Mouse (Mus musculus): Measurements from ENCODE around the gene Xxylt1.

Gene Xxylt1

DNA sequence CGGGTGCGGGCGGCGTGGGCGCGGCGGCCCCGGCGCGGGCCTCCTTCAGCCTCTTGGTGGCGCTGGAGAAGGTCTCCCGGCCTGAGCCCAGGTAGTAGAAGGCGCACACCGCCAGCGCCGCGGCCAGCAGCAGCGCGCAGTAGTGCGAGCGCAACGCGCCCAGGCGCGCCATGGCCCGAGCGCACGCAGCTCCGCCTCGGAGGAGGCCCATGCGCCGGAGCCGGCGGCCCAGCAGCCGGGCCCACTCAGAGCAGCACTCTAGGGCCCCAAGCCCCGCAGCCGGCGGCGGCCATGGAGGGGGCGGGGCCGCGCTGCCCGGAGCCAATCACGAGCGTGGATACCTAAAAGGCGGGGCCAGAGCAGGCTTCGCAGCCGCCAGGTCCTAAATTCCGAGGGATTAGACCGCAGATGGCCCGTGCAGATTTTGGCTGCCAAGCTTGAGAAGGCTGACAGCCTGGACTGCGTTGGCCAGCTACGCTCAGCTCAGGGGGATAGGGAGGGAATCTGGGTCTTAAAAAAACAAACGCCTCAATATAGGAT lies at the start of gene Xxylt1:
Gene Xxylt1, minus strand, starts transcription at position 308 of the 540 bp plus-strand sequence.
- peak; percentile 97 for DNase-seq

DNA sequence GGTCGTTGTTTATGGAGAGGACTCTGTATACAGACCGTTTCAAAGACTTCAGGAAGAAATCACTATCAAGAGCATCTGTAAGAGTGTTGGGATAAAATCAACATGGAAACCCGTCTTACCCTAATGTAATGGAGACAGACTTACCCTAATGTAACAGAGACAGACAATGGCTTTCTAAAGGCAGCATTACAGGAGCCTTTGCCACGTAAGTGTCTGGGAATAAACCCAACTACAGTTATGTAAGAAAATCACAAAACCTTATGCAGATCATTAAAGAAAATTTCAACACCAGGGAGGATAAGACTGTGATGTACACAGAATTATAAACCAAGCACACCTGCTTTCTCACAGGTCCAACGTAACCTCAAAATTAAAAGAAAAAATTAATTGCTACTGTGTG lies 46.9 kb upstream of the Xxylt1 start:
- no peak for DNase-seq

DNA sequence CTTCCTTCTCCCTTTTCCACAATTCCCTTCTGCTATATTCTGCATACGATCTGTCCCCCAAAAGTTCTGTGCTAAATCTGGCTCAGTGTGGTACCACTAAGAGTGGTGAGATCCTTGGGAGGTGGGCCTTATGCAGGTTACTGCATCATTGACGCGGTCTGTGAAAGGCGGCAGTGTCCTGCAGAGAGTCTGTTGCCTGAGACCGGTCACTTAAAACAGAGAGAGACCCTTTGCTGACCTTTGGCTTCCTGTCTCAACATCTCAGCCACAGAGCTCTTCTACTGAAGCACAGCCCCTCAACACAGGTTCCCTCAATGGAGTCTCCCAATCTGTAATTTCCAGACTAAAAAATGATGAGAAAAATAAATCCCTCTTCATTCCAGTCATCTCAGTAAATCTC lies 43.8 kb upstream of the Xxylt1 start:
- no peak for DNase-seq

DNA sequence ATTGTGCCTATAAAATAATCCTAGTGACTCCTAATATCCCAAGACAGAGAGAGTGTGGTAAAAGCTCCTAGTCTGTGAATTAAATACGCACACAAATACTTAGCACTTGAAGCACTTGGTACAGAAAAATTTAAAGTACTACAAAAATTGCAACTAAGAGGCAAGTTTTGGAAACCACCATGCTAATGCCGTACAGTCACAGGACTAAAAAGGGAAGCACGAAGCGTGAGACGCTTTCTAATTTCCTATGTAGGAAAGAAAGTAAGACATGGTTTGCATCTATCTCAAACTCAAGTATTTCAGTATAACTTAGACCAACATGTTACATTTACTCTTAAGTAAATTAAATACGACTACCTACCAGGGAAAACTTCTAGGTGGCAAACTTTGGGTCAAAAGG lies 40.4 kb upstream of the Xxylt1 start:
- no peak for DNase-seq

DNA sequence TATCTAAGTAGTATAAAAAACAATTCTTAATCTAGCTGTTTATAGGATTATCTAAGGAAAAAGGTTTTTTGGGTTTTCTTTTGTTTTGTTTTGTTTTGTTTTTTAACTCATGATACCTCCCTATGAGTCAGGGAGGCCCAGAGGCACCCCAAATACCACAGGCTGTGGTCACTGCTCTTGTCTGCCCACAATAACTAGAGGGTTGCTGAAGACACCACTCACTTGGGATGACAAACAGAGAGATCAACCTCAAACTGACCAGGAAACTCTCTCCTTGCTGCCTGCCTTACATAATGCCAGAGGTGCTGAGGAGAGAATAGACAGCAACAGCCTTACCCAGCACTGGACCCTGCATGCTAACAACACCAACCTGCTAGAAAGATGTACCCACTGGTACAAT lies 32.4 kb upstream of the Xxylt1 start:
- DNase-seq, result no peak

DNA sequence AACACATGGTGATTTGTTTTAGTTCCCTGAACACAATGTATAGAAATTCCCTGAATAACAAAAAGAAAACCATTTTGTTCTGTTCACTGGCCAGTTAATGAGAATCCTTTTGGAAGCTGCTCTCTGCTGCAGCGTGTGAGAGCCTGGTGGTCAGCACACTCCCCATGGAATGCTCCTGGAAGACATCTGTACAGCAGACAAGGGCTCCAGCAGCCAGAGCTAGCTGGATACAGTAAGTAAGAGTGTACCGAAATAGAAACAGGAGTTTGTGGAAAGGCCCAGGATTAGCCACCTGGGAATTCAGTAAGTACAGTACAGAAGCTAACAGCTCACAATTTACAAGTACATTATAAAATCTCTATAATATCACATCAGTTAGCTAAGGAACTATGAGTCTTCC lies 20.1 kb upstream of the Xxylt1 start:
- DNase-seq, result no peak

DNA sequence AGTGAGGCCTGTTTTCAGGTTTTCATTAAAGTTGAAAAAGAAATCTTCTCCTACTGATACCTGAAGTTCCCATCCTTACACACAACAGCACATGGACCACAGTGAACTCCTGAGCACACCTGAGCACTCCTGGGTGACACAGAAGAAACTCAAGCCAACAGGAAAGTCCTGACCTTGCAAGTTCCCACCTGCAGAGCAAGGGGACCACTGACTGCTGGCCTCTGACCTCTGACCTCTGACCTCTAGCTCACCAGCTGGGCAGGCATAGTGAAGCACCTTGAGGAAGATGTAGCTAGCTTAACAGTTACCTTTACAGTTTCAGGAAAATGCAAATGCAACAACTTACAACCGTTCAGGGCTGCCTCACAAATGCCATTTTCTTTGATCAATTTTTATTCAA lies 18.7 kb upstream of the Xxylt1 start:
- DNase-seq, result no peak

DNA sequence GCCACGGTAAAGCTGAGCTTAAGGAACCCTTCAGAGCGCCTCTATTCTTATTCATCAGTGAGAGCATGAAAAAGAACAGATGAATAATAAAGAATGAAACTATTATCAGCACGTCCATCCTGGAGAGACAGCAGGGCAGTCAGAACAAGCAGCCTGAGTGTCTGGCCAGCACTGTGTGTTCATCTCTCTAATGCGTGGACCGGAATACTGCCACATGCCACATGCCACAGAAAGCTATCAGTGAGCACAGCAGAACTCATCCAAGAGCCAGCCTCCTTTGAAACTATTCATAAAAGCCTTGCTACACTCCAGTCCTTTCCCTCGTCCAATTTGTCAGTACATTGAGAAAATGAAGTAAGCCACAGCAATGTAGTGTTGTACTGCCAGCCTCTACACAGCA lies 12.8 kb upstream of the Xxylt1 start:
- DNase-seq, result no peak

DNA sequence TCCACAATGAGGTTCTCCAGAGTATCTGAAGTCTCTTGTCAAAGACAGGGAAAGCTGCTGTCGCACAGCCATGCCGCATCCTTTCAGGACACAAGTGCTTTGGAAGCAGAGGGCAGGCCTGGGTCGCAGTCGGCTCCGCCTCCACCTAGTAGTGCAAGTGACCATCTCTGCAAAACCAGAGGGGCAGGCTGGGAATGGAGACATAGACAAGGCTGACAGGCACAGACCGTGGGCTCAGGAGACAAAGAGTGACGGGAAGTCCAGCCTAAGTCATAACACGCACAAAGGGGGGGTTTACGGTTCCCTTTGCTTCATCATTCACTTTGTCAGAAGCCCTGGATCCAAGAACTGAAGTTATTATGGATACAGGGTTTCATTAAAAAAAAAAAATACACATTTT lies 12.0 kb upstream of the Xxylt1 start:
- DNase-seq, result no peak

DNA sequence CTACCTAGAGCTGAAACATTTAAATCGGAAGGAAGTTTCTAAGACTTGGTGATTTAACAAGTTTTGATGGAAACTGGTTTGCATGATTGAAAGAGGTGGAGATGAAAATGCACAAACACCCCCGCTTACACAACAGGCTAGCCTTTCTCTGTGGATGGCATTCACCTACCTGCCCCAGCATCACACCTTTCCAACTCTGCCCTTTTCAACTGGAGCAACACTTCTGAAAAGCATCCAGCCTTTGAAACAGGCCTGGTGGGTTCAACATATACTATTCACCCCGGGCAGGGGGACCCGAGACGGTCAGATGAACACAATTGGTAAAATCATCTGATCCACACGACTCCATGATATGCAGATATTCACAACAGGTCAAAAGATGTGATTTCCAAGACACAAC lies 659 bp upstream of the Xxylt1 start:
- DNase-seq, result peak; percentile 47

DNA sequence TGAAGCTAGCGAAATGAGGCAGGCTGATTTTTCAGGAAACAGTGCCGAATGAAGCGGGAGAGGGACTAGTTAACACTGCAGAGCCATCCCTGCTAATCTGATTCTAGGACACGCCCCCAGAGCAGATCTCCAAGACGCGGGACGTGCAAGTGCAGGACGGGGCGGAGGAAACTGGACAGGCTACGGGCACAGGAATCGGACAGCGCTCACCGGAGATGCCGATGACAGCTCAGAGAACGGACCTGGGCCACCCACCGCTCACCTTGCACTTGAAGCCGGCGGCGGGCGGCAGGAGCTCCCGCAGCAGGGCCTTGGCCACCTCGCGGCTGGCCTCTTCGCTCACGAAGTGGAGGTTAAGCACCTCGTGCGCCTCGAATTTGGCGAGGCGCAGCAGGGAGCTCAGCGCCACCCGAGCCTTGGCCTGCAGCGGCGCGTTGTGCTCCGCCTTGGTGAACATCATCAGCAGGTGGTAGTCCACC lies 620 bp downstream of the Xxylt1 start:
- peak; percentile 78 for DNase-seq

DNA sequence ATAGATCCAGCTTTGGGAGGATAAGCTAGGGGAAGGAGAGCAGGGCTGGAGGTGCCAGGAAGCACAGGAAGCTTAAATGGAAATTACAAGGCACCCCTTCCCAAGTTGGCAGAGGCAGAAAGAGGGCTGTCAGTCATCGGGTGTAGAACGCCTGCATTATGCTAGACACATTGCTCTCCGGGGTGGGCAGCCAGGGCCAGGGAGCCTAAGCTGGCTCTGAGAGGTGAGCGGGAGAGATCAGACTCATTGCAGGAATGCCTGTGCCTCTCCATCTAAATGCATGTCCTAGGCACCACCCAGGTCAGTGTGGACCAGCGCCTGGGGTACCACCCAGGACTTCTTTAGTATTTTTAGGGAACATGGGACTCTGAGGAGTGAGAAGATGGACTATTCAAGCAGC lies 3.8 kb downstream of the Xxylt1 start:
- no peak for DNase-seq

DNA sequence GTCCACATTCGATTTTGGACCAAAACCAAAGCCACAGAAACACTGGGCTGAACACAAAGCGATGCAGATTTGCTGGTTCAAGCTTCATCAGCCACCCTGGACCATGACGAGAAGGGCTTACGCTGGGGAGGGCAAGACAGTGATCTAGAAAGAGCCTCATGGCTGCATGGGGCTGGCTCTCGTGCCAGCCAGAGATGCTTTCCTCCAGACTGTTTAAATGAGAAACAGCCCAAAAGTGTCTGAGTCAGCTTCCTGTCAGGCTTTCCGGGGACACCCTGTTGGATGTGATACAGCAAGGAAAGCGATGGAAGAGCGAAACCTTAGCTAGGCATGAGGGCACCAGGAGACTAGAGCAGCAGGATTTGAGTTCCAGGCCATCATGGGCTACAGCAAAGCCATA lies 4.8 kb downstream of the Xxylt1 start:
- no peak for DNase-seq

DNA sequence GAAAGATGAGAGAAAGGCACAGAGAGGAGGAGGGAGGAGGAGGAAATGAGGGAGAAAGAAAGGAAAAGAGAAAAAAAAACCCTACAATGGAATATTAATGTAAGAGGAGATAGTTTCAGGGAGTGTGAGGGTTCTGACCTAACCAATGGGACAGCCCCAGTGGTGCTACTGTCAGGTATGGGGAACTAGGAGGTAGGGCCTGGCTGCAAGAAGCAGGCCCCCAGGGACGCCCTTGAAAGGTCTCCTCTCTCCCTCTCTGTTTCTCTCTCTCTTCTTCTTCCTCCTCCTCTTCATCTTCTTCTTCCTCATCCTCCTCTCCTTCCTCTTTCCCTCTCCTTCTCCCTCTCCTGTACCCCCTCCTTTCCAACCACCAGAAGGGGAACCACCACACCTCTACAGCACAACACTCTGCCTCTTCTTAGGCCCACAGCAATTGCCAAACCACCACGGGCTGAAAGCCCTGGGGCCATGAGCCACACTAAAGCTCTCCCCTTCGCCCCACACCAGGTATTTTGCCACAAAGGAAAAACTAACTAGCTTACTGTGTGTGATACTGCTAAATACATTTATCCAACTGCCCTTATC lies 6.8 kb downstream of the Xxylt1 start:
- no peak for DNase-seq

DNA sequence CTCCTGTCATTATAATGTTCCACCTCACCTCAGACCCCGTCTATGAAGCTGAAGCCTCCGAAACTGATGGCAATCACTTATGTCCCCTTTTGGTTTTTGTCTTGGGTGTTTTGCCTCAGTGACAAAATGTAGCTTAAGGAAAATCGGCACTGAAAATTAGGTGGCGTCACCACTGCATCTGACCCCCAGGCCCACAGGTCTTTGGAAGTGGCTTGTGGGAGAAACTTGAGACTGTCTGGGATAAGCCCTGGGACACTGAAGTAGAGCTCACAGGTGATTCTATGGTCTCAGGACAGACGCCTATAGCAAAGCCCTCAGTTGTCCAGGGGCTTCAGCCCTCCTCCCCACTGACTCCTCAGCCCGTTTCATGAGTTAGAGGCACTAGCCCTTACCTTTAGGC lies 9.5 kb downstream of the Xxylt1 start:
- no peak for DNase-seq

DNA sequence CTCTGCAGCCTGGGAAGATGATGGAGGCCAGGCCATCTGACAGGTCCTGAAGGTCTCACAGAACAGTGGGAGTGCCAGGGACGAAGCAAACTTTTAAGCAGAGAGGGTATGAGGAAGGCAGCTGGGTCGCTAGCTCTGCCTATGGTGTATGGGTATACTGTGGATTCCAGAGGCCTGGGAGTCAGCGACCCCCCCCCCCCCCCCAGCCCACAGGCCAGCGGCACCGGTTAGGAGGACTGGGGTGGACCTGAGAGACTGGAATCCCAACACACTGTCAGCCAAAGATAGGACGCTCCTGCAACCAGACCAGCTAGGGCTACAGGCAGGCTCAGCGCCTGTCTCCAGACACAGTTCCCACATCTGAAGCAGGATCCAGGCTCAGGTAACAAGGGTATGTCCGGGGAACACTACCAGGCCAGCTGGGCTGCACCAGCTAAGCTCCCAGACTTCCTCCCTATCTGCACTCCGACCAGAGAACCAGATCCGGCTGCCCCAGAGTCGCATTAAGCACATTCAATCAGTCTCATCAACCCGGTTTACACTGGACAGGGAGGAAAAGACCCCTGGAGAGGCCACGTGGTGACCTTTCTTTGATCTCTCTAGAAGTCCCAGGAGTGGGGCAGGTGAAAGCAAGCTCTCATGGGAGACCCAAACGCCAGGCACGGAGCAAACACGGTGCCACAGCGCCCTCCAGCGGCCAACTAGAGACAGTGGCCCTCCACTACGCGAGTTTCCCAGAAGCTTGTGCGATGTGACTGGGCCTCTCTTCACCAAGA lies 10.7 kb downstream of the Xxylt1 start:
- DNase-seq, result peak; percentile 80

DNA sequence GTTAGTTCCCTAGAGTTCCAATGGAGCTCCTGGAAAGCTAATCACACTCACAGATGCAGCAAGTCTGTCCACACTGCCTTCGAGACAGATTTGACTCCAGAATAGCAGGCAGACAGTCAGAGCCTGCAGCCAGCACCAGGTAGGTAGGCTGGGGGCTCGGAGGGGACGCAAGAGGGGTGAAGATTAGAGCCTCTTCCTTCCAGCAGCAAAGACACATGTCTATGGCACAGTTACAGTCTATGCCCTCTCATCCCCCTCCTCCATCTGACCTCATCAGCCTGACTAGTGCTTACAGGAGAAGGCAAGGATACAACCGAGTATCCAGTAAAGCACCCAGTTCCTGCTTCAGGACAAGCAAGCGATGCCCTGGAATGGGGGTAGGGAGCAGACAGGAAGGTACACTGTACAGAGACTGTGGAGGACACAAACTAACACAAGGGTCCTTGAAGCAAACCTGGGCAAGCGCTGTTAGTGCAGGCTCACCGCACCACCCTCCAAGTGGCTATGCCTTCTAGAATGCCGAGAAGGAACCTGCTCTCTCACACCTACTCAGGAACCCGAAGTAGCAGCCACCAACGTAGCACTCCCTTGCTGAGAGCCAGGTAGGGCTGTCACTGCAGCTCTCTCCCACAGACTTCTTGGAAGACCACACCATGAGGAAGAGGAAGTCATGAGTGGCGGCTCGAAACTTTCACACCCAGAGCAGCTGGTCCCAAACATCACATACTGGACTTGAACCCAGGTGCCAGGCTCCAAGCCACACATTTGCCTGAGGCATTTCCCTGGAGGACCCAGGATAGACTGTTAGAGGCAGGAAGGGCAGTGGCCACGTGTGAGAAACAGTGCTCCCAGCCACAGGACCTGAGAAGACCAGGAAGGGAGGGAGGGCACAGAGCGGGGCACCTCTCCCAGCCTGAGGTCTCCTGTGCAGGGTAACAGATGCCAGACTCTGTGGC lies 11.7 kb downstream of the Xxylt1 start:
- DNase-seq, result no peak

DNA sequence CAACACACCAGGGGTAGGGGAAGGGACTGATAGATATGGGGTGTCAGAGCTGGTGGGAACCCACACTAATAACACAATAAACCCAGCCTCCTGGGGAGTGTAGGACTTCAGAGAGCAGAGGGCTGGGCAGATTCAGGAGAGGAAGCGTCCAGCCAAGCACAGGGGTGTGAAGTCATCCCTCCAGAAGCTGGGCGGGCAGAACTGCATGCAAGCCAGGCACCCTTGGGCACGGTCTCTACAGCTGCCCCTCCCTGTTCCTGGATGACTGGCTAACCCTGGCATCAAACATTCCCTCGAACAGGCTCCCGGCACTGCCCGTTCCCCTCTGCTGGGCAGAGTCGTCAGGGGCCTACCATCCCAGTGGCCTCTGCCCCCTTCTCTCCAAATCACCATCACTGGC lies 13.0 kb downstream of the Xxylt1 start:
- no peak for DNase-seq

DNA sequence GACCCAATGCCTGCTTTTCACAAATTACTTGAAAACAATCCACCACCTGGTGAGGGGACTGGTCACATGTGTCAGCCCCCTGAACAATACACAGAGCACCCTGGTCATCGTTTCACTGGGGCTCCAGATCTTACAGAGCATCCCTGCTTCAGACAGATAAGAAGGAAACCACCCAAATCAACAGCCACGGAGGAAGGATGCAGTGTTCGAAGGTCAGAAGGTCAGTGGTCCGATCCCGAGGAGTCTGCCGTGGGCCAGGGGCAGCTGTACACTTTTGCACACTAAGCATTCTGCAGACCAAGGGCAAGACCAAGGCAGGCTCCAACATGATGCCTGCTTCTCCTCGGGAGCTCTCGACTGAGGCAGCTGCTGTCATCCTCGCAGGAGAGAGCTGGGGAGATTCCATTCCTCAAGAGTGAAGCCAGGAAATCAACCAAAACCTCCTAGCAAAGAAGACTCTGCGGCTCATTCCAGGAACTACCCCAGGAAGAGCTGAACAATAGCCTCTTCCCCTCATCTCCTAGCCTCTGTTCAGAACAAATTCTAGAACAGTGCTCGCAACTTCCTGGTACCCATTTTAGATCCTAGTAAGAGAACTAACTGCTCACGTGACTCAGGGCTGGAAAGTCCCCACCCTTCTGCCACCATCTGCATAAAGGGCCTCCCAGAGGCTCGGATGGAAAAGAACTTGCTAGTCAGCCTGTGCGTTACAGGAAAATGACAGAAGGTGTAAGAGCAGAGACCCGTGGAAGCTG lies 14.7 kb downstream of the Xxylt1 start:
- no peak for DNase-seq

DNA sequence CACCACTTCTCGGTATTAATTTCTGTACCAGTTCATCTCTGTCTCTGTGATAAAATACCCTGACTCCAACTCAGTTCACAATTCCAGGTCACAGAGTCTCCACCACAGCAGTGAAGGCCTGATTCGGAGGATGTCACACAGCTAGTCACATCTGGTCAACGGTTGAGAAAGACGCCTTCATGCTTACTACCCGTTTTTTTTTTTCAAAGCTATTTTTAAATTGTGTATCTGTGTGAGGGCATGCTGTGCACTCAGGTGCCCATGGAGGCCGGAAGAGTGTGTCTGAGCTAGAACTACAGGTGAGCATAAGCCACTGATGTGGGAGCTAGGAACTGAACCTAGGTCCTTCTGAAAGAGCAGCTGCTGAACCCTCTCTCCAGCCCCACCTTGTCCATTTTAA lies 16.4 kb downstream of the Xxylt1 start:
- DNase-seq, result no peak

DNA sequence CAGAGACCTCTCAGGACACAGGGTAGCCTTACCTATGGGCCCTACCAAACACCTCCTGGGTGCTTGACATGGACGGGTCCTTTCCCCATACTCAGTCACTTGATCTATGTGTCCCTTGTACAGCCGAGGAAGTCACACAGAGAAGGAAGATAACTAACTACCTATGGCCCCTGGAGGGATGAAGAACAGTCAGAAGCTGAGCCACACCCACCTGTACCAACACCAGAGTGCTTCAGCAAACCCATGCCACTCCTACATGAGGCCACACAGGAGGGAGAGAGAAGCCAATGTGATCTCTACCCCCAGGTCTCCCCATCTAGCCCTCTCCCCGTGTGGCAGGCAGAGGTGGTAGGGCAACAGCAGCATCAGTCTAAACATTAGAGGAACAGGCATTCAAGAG lies 18.3 kb downstream of the Xxylt1 start:
- no peak for DNase-seq

DNA sequence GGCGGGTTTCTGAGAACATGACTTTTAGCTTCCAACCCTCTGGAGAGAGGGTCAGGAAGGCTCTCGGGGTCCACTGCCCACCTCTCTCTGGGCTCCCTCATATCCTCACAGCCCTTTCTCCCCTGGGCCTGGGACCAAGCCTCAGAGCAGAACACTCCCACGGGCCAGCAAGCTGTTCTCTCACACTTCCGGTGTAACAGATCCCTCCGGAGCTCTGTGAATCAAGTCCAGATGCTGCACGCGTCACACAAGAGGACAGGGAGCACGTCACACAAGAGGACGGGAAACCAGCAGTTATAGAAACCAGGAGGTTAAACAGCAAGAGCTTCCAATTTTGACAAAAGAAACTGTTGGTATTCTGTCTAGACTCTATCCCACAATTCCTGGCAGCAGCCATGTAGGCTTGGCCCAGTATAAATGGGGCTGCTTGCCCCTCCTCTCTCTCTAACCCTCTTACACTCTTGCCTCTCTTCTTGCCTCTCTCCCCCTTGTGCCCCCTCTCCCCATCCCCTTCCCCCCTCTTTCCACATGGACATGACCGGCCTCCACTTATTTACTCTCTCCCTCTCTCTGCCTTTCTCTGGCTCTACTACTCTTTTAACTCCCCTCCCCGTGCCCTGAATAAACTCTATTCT lies 19.9 kb downstream of the Xxylt1 start:
- no peak for DNase-seq

All from cerebellum, adult 9-11 months (tissue).